Mouse (Mus musculus) liver, adult 2 months (tissue): Measurements from ENCODE around the gene E130308A19Rik.

ENCODE experiments used
- CTCF ChIP-seq: fragments of 200-500 bp; IDR thresholded peaks from 2 replicates; pipeline ENCODE4 v1.5.1; 2011; ENCODE audit warnings: low read depth, low read length, control low read depth
- POLR2A ChIP-seq: fragments of 200-500 bp; IDR thresholded peaks from 2 replicates; pipeline ENCODE4 v1.6.1; 2011; ENCODE audit warnings: low read length, control low read depth; ENCODE audit not compliant: insufficient read depth; ENCODE audit errors: extremely low read depth

- no peak for TF ChIP-seq CTCF
- no peak for TF ChIP-seq POLR2A
Measured at GRCm38 (mm10) chr4:59649119-59649518, 23.1 kb downstream of the E130308A19Rik start.
